Mouse (Mus musculus) cerebellum, adult 11 months (tissue): ENCODE measurements at regions not wholly inside any gene's neighbourhood (a gene's known extent, or its start where the extent isn't known, plus 50 kb on each side); places are given as distances from the start of the nearest gene placed in this dataset.
A peak's percentile ranks its signal among the peaks of the same experiment; 100 is the strongest.

ENCODE experiments used
- DNase-seq: peaks from one replicate; pipeline ENCODE4 v3.0.0; 2022

DNA sequence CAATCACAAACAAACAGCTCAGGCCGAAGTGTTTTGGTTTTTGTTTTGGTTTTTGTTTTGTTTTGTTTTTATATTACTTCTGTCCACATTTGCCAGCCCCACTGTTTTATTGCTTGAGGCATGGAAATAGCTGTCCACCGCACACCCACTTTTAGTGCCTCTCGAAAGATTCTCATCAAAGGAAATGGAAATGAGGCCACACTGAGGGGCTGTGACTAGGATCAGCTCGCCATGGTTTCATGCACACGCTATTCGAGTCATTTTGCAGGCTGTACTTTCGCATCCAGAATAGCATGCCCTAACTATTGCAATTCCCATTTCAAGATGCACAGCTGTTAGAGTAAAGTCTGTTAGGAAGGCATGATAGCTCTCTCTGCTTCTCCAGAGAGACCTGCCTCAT lies 1543.4 kb upstream of the Tenm3 start:
- no peak for DNase-seq

DNA sequence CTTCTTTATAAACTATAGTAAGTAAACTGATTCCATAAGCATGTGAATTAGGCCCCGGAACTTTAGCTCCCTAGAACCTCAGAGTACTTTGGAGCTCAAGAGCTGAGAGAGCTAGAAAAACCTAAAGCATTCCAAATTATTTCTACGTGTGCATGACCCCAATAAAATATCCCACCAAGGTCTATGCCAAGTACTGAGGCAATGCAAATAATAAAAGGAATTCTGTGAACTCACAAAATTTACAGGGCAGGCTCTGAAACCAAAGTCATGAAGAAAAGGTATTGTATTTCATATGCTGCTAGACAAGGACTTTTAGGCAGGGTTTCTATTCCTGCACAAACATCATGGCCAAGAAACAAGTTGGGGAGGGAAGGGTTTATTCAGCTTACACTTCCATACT lies 1539.9 kb upstream of the Tenm3 start:
- no peak for DNase-seq

DNA sequence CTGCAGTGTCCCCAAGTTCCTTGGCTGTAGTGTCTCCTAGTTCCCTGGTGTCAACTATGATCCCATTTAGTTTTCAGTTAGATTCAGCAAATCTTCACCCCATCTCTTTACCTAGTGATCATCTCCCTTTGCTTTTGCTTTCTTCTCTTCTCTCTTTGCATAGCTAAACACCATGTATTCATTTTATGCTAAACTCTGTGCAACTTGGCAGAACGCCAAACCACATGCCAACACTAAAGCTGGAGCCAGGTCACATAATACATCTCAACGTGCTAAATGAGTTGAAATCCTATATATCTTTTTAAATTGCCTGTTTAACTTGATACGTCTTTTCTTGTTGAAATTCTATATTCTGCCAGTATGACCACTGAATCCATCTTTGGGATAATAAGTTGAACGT lies 1536.0 kb upstream of the Tenm3 start:
- DNase-seq, result no peak

DNA sequence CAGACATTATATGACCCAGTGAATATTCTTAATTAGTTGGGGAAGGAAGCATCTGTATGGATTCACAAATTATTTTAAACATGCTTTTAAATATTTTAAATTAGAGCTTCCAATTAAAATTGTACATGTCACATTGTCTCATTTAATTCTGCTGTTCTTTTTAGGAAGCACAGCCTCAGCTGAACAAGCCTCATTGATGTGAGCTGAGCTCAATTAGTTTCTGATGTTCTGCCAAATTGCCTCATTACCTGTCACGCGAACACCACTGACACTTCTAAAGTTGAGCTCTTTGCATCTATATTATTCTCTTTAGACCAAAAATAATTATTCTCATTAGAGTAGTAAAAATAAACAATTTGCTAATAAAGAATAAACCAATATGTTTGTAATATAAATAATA lies 1530.0 kb upstream of the Tenm3 start:
- DNase-seq, result no peak

DNA sequence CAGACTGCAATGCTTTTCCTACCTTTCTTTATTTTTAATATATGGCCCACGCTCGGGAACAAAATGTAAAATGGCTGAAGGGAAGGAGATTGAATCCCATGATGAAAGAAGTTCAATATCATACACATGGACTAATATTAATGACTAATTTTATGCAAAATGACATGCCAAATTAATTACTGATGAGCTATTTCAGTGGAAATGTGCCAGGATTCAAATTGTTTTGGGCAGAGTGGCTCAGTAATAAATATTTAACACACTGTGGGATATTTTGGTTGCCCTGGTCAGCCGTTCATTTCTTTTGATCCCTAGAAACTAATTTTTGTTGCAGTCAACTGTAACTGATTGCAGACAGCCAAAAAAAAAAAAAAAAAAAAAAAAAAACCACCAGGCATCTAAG lies 1482.7 kb upstream of the Tenm3 start:
- no peak for DNase-seq

DNA sequence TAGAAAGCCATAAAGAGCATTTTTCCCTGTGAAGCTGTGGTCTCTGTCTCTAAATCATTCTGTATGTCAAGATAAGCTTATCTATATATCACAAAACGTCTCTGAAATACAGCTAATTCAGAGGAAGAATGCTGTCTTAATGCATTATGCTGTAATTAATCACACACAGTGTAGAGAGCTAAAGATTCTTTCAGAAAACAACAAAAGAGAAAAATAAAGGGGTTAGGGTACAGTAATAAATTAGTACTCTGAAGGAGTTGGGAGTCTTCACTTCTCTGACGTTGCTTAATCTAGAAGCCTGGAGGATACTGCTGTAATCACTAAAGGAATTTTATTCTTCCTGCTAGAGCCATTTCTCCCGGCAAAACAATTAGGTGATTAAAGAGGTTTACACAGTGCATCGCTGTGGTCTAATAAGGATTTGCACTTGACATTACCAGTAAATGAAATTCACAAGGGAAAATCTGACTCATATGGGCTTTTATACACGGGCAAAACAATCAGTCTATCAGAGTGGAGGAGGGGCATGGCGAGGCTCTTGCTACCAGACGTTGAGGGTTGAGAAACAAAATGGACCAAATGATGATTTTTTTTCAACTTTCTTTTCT lies 1477.7 kb upstream of the Tenm3 start:
- no peak for DNase-seq

DNA sequence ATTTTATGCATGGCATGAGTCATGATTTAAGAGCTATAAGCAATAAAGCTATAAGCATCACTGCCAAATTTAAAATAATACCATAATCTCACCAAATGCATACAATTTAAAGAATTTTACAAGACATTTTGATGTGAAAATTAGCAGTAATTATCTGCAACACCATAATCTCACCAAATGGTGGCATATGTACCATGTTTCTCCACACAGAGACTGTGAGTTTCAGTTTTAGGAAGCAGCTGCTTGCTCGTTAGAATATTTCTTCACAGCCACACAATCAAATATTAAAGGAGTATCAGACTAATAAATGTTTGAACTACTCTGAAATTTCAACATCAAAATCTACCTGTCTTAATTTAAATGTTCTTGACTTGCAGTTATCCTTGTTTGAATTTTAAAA lies 1472.9 kb upstream of the Tenm3 start:
- DNase-seq, result no peak

DNA sequence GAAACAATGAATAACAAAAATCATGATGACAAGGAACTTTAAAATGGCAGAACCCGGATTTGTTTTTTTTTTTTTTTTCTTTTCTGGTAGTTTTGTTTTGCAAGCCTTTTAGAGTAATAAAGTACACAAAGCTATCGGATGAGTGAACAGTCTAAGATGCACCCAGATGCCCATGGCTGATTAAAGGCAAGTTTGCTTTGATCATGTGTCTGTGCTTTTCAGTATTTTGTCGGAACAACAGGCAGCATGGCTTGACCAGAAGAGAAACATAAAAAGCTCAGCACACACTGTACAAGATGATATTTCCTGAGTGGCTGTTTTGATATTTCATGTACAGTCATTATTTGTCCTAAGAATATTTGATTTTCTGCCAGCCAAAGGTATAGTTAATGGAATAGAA lies 1466.6 kb upstream of the Tenm3 start:
- no peak for DNase-seq

DNA sequence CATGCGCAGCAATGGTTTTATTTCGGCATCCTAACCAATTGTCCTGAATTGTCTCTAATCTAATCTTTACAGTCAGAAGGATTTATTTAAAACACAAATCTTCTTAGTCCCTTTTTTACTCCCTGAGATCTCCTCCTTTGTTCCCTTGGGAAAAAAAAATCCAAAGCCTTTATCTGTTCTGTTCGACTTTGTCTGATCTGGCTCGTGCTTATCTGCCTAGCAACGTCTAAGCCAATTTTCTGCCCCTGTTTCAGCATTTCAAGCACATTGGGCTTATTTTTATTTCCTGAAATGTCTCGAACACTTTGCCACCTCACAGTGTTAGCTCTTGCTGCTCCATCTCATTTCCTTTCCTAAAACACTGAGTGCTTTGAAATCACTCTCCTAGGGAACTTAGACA lies 1456.6 kb upstream of the Tenm3 start:
- DNase-seq, result no peak

DNA sequence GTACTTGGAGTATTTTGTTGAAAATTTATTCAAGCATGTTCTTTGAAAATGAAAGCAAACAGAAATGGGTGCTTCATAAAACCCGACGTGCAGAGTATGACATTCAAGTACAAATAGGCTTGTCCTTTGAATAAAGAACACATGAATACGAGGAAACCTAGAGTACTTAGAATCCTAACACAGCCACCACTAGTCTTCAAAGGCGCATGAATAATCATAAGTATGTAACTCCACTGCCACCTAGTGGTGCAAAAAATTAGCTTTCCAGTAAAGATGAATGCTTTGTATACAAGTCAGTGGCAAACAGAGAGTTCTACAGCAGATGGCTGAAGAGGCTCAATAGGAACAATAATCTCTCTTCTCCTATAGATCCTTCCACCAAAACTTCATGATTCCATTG lies 1449.8 kb upstream of the Tenm3 start:
- DNase-seq, result peak; percentile 25

DNA sequence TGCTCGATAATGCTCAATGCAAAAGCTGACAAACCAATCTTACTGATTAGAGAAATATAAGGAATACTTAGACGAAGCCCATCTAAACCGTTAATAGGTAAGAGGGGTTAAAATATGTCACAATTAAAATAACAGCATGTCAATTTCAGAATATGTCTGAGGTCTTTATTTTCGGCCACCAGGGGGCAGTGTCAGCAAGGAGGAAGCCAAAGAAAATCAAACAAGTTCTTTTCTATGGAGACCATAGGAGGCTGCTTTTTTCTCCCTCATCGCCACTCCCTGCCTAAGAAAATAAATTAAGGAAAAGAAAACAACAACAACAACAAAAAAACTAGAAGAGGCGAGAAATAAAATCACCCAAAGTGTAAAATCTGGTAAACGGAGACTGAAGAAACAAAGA lies 1448.4 kb upstream of the Tenm3 start:
- peak; percentile 17 for DNase-seq

DNA sequence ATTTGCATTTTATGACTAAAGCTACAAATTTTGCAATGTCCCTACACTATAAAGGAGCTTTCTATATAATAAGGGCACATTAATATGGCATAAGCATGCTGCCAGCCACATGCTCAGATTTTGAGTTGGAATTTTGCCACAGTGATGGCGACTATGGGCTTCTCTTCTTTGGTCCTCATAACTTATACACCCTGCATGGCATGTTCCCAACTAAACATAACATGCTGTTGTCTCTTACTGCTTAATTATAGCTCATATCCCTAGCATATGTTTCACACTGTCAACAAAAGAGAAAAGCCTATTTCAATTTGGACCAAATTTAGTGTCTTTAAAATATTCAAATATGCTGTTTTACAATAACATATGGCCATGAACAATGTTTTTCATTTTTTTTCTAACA lies 1432.6 kb upstream of the Tenm3 start:
- no peak for DNase-seq

DNA sequence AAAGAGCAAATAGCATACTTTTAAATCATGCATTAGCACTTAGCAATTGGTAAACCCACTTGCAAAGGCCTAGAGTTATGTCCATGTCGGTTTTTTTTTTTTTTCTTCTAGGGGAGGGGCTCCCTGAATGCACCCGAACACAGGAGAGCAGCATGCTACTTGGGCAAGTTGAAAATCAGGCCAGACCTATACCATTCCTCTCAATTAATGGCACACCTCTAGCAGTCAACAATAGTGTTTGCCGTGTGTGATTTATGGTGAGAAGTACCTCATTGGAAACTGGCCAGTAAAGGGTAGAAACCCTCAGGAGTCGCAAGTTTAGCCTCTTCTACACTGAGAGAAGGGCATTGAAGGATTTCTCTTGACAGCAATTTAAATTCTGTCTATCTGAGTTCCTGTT lies 1421.0 kb upstream of the Tenm3 start:
- DNase-seq, result no peak
